Mouse (Mus musculus) kidney, postnatal 4 days (tissue): ENCODE data around the gene Cfap73.

Experiments
- DNase-seq, 2 experiments: peaks; one replicate each; pipeline ENCODE4 v3.0.0; 2021; ENCODE audit warnings: mixed read lengths in 2 of 2

The Cfap73 gene

DNA sequence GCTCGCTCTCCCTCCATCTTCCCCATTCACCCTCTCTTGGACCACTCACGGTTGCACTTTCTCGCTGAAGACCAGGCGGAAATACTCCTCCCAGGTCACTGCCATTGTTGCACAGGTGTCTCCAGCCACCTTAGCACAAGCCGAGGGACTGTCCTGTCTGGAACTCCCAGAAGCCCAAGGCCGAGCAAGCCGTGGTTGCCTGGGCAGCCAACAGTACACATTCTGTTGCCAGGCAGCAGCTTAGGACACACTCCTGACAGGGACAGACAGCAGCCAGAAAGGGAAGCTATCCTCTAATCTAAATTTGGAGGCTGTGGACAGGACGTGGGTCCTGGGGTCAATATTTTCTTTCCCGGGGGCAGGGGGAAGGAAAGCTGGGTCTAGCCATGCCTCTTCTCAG lies at the start of gene Cfap73:
Gene Cfap73 (minus strand): TSS at position 105 of the 400 bp plus-strand sequence.
- no peak for DNase-seq

DNA sequence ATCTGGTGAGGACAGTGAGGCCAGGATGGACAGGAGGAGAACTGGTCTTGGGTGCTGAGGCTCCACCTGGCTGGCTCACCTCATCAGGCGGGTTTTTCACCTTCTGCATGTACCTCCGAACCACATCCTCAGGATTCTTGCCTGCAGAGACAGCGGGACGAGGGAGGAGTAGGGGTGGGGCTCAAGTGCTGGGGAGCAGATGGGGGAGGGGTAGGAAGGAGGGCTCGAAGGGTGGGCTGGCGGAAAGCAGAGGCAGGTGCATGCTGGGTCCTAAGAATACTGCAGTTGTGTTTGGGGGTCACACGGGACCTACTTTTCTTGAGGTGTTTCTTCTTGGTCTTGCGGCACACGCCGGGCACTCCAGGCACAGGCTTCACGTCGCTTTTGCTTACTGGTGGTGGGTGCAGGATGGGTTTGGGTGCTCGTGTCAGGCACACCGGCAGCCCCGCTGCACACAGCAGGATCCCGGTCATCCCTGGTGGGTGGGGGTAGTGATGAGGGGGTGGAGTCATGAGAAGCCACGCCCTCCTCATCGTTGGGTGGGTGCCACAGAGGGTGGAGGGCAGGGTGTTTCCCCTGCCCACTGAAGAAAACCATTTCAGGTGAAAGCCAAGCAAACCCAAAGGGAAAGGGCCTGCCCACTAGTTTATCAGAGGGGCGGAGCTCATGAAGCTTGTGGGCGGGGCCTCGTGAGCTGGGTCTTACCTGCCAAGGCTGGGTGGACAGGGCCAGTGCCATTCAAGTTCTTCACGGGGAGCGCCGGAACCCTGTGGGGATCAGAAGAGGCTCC lies 49.1 kb upstream of the Cfap73 start:
- DNase-seq = peak in 1 of 2 experiments; percentile 46

- DNase-seq = no peak
Observed at GRCm38 (mm10) chr5:120680918-120681317, 46.9 kb upstream of the Cfap73 start.

- peak; percentile 92 to 95 for DNase-seq
Observed at GRCm38 (mm10) chr5:120679676-120680555, 45.9 kb upstream of the Cfap73 start.

GRCm38 (mm10) chr5:120677516-120677915 lies 43.5 kb upstream of the Cfap73 start:
- peak; percentile 41 to 49 for DNase-seq

- peak; percentile 75 to 85 for DNase-seq
Observed at GRCm38 (mm10) chr5:120674229-120675145, 40.5 kb upstream of the Cfap73 start.

- DNase-seq = peak; percentile 70 to 74
Observed at GRCm38 (mm10) chr5:120673626-120674025, 39.6 kb upstream of the Cfap73 start.

GRCm38 (mm10) chr5:120671865-120672264 lies 37.8 kb upstream of the Cfap73 start:
- DNase-seq = no peak

- DNase-seq = no peak
Observed at GRCm38 (mm10) chr5:120670132-120670531, 36.1 kb upstream of the Cfap73 start.

GRCm38 (mm10) chr5:120668761-120669160 lies 34.7 kb upstream of the Cfap73 start:
- DNase-seq = no peak

DNA sequence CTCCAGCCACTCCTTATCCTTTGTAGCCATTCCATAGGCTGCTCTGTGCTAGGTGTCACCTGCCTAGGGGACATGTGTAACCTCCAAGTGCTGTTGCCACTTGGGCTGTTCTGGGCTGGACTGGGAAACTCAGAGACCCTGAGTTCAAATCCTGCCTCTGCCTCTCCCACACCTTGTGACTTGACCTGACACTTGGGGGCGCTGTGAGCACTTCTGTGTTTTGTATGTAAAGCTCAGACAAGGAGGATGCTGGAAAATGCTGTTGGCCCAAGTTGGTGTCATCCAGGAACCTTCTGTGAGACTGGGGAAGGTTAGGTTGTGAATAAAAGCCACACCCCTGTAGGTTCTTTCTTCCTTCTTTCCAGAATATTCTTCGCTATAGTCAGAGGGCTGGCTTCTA lies 30.9 kb upstream of the Cfap73 start:
- DNase-seq = no peak

DNA sequence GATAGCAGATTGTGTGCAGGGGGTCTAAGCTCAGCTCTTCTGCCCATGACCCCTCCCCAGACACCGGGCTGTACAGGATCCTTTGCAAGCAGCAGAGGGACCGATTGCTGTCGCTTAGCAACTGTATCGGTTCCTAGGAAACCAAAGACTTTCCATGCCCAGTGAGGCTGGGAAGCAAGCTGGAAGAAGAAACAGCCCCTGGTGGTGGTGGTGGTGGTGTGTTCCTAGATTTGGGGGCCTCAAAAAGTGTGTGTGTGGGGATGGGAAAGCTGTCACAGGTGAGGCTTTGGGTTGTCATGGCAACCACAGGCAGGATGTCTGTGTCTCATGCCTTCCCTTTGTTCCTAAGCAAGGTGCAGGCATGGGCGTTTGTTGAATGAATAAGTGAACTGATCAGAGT lies 26.8 kb upstream of the Cfap73 start:
- DNase-seq = no peak

DNA sequence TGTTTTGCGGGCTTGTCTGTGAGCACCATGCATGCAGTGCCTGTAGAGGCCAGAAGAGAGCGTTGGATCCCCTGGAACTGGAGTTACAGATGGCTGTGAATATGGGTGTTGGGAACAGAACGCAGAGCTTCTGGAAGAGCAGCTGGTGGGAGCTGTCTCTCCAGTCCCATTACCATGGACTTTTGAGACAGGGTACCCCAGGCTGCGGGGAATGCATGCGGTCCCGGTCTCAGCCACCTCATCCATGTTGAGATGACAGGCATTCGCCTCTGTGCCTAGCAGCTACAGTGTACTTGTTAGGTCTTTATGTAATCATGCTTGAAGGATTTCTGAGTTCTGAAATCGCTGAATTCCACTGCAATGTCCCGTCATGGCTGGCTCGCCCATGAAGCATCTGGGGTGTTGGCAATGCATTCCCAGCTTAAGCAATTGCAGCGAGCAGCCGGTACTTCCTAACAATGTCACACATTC lies 22.3 kb upstream of the Cfap73 start:
- DNase-seq = no peak

GRCm38 (mm10) chr5:120653873-120654272 lies 19.8 kb upstream of the Cfap73 start:
- no peak for DNase-seq

GRCm38 (mm10) chr5:120652915-120653701 lies 19.1 kb upstream of the Cfap73 start:
- DNase-seq = no peak

GRCm38 (mm10) chr5:120651230-120651629 lies 17.2 kb upstream of the Cfap73 start:
- no peak for DNase-seq

GRCm38 (mm10) chr5:120649938-120650337 lies 15.9 kb upstream of the Cfap73 start:
- no peak for DNase-seq

GRCm38 (mm10) chr5:120649374-120649933 lies 15.4 kb upstream of the Cfap73 start:
- DNase-seq = no peak

GRCm38 (mm10) chr5:120648569-120649373 lies 14.7 kb upstream of the Cfap73 start, which contains the start of gene Rasal1:
Rasal1 (plus strand) TSS chr5:120648812.
- DNase-seq = peak; percentile 66 to 76

DNA sequence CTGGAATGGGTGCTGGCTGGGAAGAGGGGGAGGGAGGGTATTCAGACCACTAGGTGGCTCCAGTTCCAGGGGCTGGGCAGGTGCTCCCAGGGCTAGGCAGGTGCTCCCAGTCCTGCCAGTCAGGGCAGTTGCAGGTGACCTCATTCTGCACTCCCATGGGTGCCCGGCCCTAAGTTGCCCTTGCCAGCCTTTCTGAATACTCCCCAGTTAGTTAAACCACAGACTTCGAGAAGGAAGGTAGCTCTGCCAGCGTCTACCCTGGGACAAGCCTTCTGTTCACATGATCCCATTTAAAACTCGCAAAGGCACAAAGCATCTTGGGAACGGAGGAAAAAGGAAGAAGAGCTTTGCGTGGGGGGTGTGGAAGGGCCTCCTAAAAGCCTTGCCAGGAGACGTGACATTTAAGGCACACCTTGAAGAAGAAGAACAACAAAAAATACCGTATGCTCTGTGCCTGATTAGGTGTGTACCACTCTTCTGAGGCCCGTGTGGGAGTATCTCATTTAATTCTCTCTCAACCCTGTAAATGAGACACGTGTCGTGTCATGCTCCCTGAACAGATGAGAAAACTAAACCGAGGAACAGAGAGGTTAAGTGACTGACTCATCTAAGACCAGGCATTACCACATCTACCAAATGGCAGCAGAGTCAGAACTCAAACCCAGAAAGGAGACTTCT lies 13.9 kb upstream of the Cfap73 start:
- no peak for DNase-seq
